19 mouse cellular contexts compared by ENCODE assay signal in the genomic region with DNA sequence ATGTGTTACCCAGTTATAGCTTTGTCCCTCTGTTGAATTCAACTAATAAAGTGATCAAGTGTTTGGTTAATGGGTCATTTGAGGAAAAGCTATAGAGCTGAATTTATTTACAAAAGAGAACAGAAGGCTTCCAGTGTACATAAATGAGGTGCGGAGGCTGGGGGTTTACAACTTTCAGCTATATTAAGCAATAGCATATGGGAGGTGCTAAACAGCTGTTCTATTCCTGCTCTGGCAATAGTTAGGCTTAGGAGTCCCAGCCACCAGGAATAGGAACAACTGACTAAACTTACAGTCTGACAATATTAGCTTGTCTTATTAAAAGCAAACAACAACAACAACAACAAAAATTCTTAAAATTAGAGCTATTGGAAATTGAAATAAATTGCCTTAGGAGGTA.
DNase-seq lines count a peak whose midpoint lies in the region; ATAC-seq lines count a peak whose summit lies in the region.
"Had no signal": no experiment of that assay in that cellular context is flagged by ENCODE, and none has a peak within 500 bp of the region (broad histone marks: within the 10 kb centered on the region; RNA-seq: fewer than 3 reads in every experiment).

No protein-coding gene starts in this region.

- peak; percentile 88 for ATAC-seq in frontal cortex, adult (ENCODE audit: low TSS enrichment)
- no peak for ATAC-seq in cerebellum, adult (ENCODE audit: insufficient number of reproducible peaks, low FRiP score, low TSS enrichment)
- ATAC-seq: CD4-positive, CD25-positive, alpha-beta regulatory T cell, adult 4 months; forebrain, embryonic 13.5 days; forebrain, postnatal 0 days; hindbrain, embryonic 16.5 days had no signal

- DNase-seq in frontal cortex, postnatal 25 days (ENCODE audit: low spot score in 2 of 2), result no peak
- DNase-seq in left cerebral cortex, adult 9 months (ENCODE audit: low spot score in 2 of 2), result peak; percentile 35 to 47
- DNase-seq in left cerebral cortex, postnatal 10 days (ENCODE audit: extremely low spot score in 1 of 2, low spot score in 2 of 2), result no peak
- peak; percentile 35 to 66 for DNase-seq in frontal cortex, adult 2 months (ENCODE audit: extremely low spot score in 1 of 2, low spot score in 1 of 2)
- DNase-seq in right cerebral cortex, postnatal 14 days, result peak; percentile 6
- DNase-seq in testis, postnatal 10 days (ENCODE audit: low spot score), result no peak
- DNase-seq: adrenal gland, postnatal 10 days; B cell, adult 2 months; cerebellum, adult 2 months; cerebellum, postnatal 10 days; forebrain, postnatal 0 days; gastrocnemius, postnatal 10 days; heart, adult 18-20 months; heart, postnatal 4 days had no signal

- intact Hi-C loops in left cerebral cortex, postnatal 10 days (cut with DNase I), result no loop called here

Comparison
In these comparisons a context has a peak if more than half of its experiments do, and no peak if none do; other contexts are left out.
1. DNase-seq: peak in left cerebral cortex, adult 9 months (2 of 2), frontal cortex, adult 2 months (2 of 2) and right cerebral cortex, postnatal 14 days (single experiment); none in frontal cortex, postnatal 25 days (0 of 2), left cerebral cortex, postnatal 10 days (0 of 2) and testis, postnatal 10 days (single experiment).